Mouse (Mus musculus) myocyte (in vitro differentiated cells): Measurements from ENCODE around the gene Fam222b. TPM values are rescaled to one million over a fixed set of nuclear protein-coding genes. Genes with fewer than 3 reads are reported as not detected.

ENCODE experiments used
- H3K27me3 ChIP-seq: one replicate; pipeline ENCODE4 v1.6.1; 2011; ENCODE audit not compliant: control insufficient read depth, insufficient read depth, insufficient read length
- H3K36me3 ChIP-seq: one replicate; pipeline ENCODE4 v1.6.1; 2011; ENCODE audit not compliant: control insufficient read depth, insufficient read depth
- H3K4me2 ChIP-seq: one replicate; pipeline ENCODE4 v1.6.1; 2011; ENCODE audit warnings: low read depth, control low read depth
- H3K4me3 ChIP-seq: one replicate; pipeline ENCODE4 v1.5.1; 2011; ENCODE audit warnings: mild to moderate bottlenecking, control low read depth, moderate library complexity
- H3K79me2 ChIP-seq: one replicate; pipeline ENCODE4 v1.6.1; 2011; ENCODE audit not compliant: control insufficient read depth, insufficient read depth
- H3ac ChIP-seq: one replicate; pipeline ENCODE4 v1.6.1; 2011; ENCODE audit not compliant: control insufficient read depth, insufficient read length
- CEBPB ChIP-seq: IDR thresholded peaks from 2 replicates; pipeline ENCODE4 v1.6.1; 2011; ENCODE audit warnings: mild to moderate bottlenecking, moderate library complexity; ENCODE audit not compliant: poor library complexity, insufficient read depth, severe bottlenecking
- E2F4 ChIP-seq: IDR thresholded peaks from one replicate; pipeline ENCODE4 v1.6.1; 2011; ENCODE audit warnings: mild to moderate bottlenecking, control low read depth, moderate library complexity; ENCODE audit not compliant: insufficient read depth
- MAX ChIP-seq: IDR thresholded peaks from one replicate; pipeline ENCODE4 v1.6.1; 2011; ENCODE audit warnings: low read depth, mild to moderate bottlenecking, control low read depth
- MYOD1 ChIP-seq, 3 experiments: IDR thresholded peaks; one replicate each; pipeline ENCODE4 v1.6.1; 2011; ENCODE audit warnings: control low read depth in 2 of 3, low read depth in 2 of 3, mild to moderate bottlenecking in 2 of 3, moderate library complexity in 1 of 3; ENCODE audit not compliant: insufficient read length in 2 of 3, control insufficient read depth in 1 of 3
- MYOG ChIP-seq, 3 experiments: IDR thresholded peaks; one replicate each; pipeline ENCODE4 v1.6.1; 2011; ENCODE audit warnings: control low read depth in 2 of 3, low read depth in 2 of 3, mild to moderate bottlenecking in 2 of 3; ENCODE audit not compliant: insufficient read length in 2 of 3, control insufficient read depth in 1 of 3, insufficient read depth in 1 of 3
- POLR2A ChIP-seq: IDR thresholded peaks from one replicate; pipeline ENCODE4 v1.6.1; 2011; ENCODE audit warnings: low read depth, mild to moderate bottlenecking, control low read depth, moderate library complexity; ENCODE audit not compliant: insufficient read length
- POLR2AphosphoS2 ChIP-seq: IDR thresholded peaks from one replicate; pipeline ENCODE4 v1.6.1; 2011; ENCODE audit warnings: low read depth, control low read depth; ENCODE audit not compliant: insufficient read length
- REST ChIP-seq: IDR thresholded peaks from one replicate; pipeline ENCODE4 v1.6.1; 2011; ENCODE audit warnings: mild to moderate bottlenecking, control low read depth, moderate library complexity; ENCODE audit not compliant: insufficient read depth, insufficient read length
- SRF ChIP-seq: IDR thresholded peaks from one replicate; pipeline ENCODE4 v1.6.1; 2011; ENCODE audit warnings: low read depth; ENCODE audit not compliant: control insufficient read depth, insufficient read length
- TCF12 ChIP-seq: IDR thresholded peaks from one replicate; pipeline ENCODE4 v1.6.1; 2011; ENCODE audit warnings: mild to moderate bottlenecking, control low read depth; ENCODE audit not compliant: poor library complexity, insufficient read depth, severe bottlenecking
- TCF3 ChIP-seq: IDR thresholded peaks from one replicate; pipeline ENCODE4 v1.6.1; 2011; ENCODE audit warnings: low read depth, control low read depth; ENCODE audit not compliant: insufficient read length
- USF1 ChIP-seq: IDR thresholded peaks from one replicate; pipeline ENCODE4 v1.6.1; 2011; ENCODE audit warnings: low read depth, mild to moderate bottlenecking, control low read depth, moderate library complexity
- polyA plus RNA-seq: library from polyadenylated mRNA; unstranded; fragments of >200 nt; fragmentation: generic; extraction: Trizol; gene quantifications from one replicate; pipeline ENCODE4 v1.2.1, GENCODE M21; 2012; ENCODE audit warnings: missing spikeins

Gene Fam222b
- polyA plus RNA-seq, 1 experiment = 16.1 TPM

GRCm38 (mm10) chr11:78189234-78190040, 95.0 kb downstream of the Fam222b start:
- Histone ChIP-seq H3K4me2 (peak overlapping the region; percentile 79), H3K79me2 (no peaks in the 10 kb centered on the region), H3ac (peak overlapping the region; percentile 19), H3K4me3 (peak overlapping the region; percentile 78), H3K27me3 (no peaks in the 10 kb centered on the region), H3K36me3 (peaks cover 17% of the 10 kb centered on the region)
- TF ChIP-seq E2F4 (no peak), POLR2AphosphoS2 (peak; percentile 63), POLR2A (peak; percentile 70), TCF12 (no peak), SRF (no peak), MYOD1 (IDR thresholded peaks at IDR 0.05; ENCODE audit: control insufficient read depth in 1 of 3, insufficient read length in 2 of 3, low read depth in 2 of 3) (no peak), TCF3 (no peak), MYOG (IDR thresholded peaks at IDR 0.05; ENCODE audit: control insufficient read depth in 1 of 3, insufficient read depth in 1 of 3, insufficient read length in 2 of 3, low read depth in 2 of 3) (peak in 1 of 3 experiments; percentile 1), MAX (no peak), CEBPB (no peak), USF1 (no peak), REST (no peak)

- Histone ChIP-seq H3K4me2 (peak overlapping the region; percentile 79), H3K36me3 (peaks cover 17% of the 10 kb centered on the region), H3K4me3 (peak overlapping the region; percentile 78), H3K27me3 (no peaks in the 10 kb centered on the region), H3K79me2 (no peaks in the 10 kb centered on the region), H3ac (no peak overlapping the region)
- TF ChIP-seq POLR2A = no peak
- TF ChIP-seq MYOG (IDR thresholded peaks at IDR 0.05; ENCODE audit: control insufficient read depth in 1 of 3, insufficient read depth in 1 of 3, insufficient read length in 2 of 3, low read depth in 2 of 3) = no peak
- TF ChIP-seq POLR2AphosphoS2 = no peak
- TF ChIP-seq TCF12 = no peak
- TF ChIP-seq TCF3 = no peak
- no peak for TF ChIP-seq USF1
- TF ChIP-seq E2F4 = no peak
- no peak for TF ChIP-seq SRF
- no peak for TF ChIP-seq REST
- no peak for TF ChIP-seq MAX
- TF ChIP-seq CEBPB = no peak
- TF ChIP-seq MYOD1 (IDR thresholded peaks at IDR 0.05; ENCODE audit: control insufficient read depth in 1 of 3, insufficient read length in 2 of 3, low read depth in 2 of 3) = no peak
Measured at GRCm38 (mm10) chr11:78190041-78190440, 95.6 kb downstream of the Fam222b start.

- H3K79me2 ChIP-seq = no peaks in the 10 kb centered on the region
- no peaks in the 10 kb centered on the region for H3K27me3 ChIP-seq
- H3ac ChIP-seq = no peak within 1 kb of the TSS
- no peak for TF ChIP-seq E2F4
- no peak for TF ChIP-seq MYOD1 (IDR thresholded peaks at IDR 0.05; ENCODE audit: control insufficient read depth in 1 of 3, insufficient read length in 2 of 3, low read depth in 2 of 3)
- TF ChIP-seq SRF = no peak
- TF ChIP-seq CEBPB = no peak
- TF ChIP-seq POLR2AphosphoS2 = no peak
- no peak for TF ChIP-seq MAX
- TF ChIP-seq MYOG (IDR thresholded peaks at IDR 0.05; ENCODE audit: control insufficient read depth in 1 of 3, insufficient read depth in 1 of 3, insufficient read length in 2 of 3, low read depth in 2 of 3) = no peak
- no peak for TF ChIP-seq POLR2A
- TF ChIP-seq TCF12 = no peak
- TF ChIP-seq TCF3 = no peak
- no peak for TF ChIP-seq REST
- no peak for TF ChIP-seq USF1
- no peak within 1 kb of the TSS for H3K4me3 ChIP-seq
- H3K4me2 ChIP-seq = no peak within 1 kb of the TSS
- H3K36me3 ChIP-seq = peaks cover 17% of the 10 kb centered on the region
Measured at GRCm38 (mm10) chr11:78193113-78193512, 98.7 kb downstream of the Fam222b start, which contains the start of gene Proca1. Gene Proca1, plus strand, starts transcription at chr11:78193392.

GRCm38 (mm10) chr11:78194411-78195100, 100.1 kb downstream of the Fam222b start:
- TF ChIP-seq MYOD1 (IDR thresholded peaks at IDR 0.05; ENCODE audit: control insufficient read depth in 1 of 3, insufficient read length in 2 of 3, low read depth in 2 of 3) = no peak
- TF ChIP-seq MYOG (IDR thresholded peaks at IDR 0.05; ENCODE audit: control insufficient read depth in 1 of 3, insufficient read depth in 1 of 3, insufficient read length in 2 of 3, low read depth in 2 of 3) = no peak
- Histone ChIP-seq H3ac (no peak overlapping the region), H3K4me3 (no peak overlapping the region), H3K36me3 (peaks cover 17% of the 10 kb centered on the region), H3K27me3 (no peaks in the 10 kb centered on the region), H3K4me2 (no peak overlapping the region), H3K79me2 (no peaks in the 10 kb centered on the region)
